In the genomic region with DNA sequence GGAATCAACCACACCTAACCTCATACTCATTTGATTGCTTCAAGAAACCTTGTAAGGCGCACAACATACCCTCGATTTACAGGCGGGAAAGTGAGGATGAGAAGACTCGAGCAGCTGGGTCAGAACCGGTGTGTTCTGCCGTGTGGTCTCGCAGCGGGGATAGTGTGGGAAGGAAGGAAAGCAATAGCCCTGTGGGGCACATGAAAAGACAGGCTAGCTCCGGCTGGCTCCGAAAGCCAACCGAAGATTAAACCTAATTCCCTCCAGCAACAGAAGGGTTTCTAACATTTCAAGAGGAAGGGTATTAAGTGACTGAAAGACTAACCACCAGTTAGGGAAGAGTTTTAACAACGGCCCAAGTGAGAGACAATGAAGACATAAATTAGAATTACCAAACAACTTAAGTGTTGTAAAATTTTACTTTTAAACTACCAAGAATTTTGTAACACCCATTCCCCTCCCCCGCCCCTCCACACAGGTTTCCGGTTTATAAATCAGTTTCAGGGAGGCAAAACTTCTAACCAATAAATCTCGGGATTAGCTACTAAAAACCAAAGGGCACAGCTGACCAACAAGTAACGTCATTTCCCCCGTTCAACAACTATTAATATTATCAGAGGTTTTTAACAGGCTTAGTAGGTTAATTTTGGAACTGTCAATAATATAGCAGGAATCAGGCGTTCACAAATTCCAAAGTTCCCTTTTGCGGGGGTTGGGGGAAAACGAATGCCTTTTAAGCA, we compare ENCODE assay signal across 8 mouse cellular contexts. TPM values are rescaled to one million over a fixed set of nuclear protein-coding genes. Genes with fewer than 3 reads are reported as not detected.
DNase-seq lines count a peak whose midpoint lies in the region; ATAC-seq and TF ChIP-seq lines count a peak whose summit lies in the region.

No protein-coding gene starts in this region.

- no peaks in the 10 kb centered on the region for H3K9me3 ChIP-seq in embryonic facial prominence, embryonic 10.5 days
- no peaks in the 10 kb centered on the region for H3K9me3 ChIP-seq in midbrain, embryonic 13.5 days

- peak overlapping the region; percentile 88 for H3K4me2 ChIP-seq in midbrain, embryonic 13.5 days (replicated peaks)

- peaks cover 29% of the 10 kb centered on the region for H3K4me1 ChIP-seq in liver, adult 2 months (ENCODE audit: control insufficient read depth, insufficient read depth, low read length)
- H3K4me1 ChIP-seq in embryonic facial prominence, embryonic 10.5 days = peaks cover 26% of the 10 kb centered on the region
- peaks cover 34% of the 10 kb centered on the region for H3K4me1 ChIP-seq in midbrain, embryonic 13.5 days (replicated peaks)

- no peak for TF ChIP-seq POLR2A in liver, adult 2 months (IDR thresholded peaks at IDR 0.05; ENCODE audit: extremely low read depth, insufficient read depth, low read length)

- WGBS in liver, adult 2 months = 8% methylated on average over 20 of the region's 20 CpGs
- WGBS in embryonic facial prominence, embryonic 10.5 days = 16% methylated on average over 20 of the region's 20 CpGs
- WGBS in midbrain, embryonic 13.5 days = 13% methylated on average over 20 of the region's 20 CpGs

- ATAC-seq in midbrain, embryonic 13.5 days = no peak

- peak overlapping the region; percentile 98 for H3K27ac ChIP-seq in liver, adult 2 months (replicated peaks; ENCODE audit: insufficient read depth, low read depth, low read length)
- H3K27ac ChIP-seq in embryonic facial prominence, embryonic 10.5 days (replicated peaks) = peak overlapping the region; percentile 99
- H3K27ac ChIP-seq in midbrain, embryonic 13.5 days = peak overlapping the region; percentile 99; the same call in 1 of the 2 replicates

- peaks cover 44% of the 10 kb centered on the region for H3K79me2 ChIP-seq in liver, adult 2 months (ENCODE audit: control insufficient read depth, insufficient read depth, low read length)

- peak overlapping the region; percentile 99 for H3K9ac ChIP-seq in liver, adult 2 months (ENCODE audit: low read depth, low read length)
- peak overlapping the region; percentile 99 for H3K9ac ChIP-seq in midbrain, embryonic 13.5 days (replicated peaks)

- TF ChIP-seq CTCF in liver, adult 2 months (IDR thresholded peaks at IDR 0.05; ENCODE audit: low read depth, low read length) = no peak

- DNase-seq in liver, adult 2 months (ENCODE audit: extremely low read depth, low read depth, low spot score) = peak; percentile 97
- DNase-seq in liver = no peak
- no peak for DNase-seq in embryonic facial prominence, embryonic 10.5 days (ENCODE audit: low spot score)
- peak; percentile 67 for DNase-seq in induced T-regulatory cell, adult 2 months (ENCODE audit: low read depth)
- no peak for DNase-seq in gastrocnemius, postnatal 14 days
- DNase-seq in gastrocnemius, postnatal 25 days = no peak
- DNase-seq in frontal cortex, adult 2 months (ENCODE audit: extremely low spot score in 1 of 2, low spot score in 1 of 2) = no peak

- H3K36me3 ChIP-seq in liver, adult 2 months (ENCODE audit: control insufficient read depth, insufficient read depth, low read length) = peaks cover 10% of the 10 kb centered on the region
- peaks cover 67% of the 10 kb centered on the region for H3K36me3 ChIP-seq in embryonic facial prominence, embryonic 10.5 days (replicated peaks)
- peaks cover 26% of the 10 kb centered on the region for H3K36me3 ChIP-seq in midbrain, embryonic 13.5 days

- H3K4me3 ChIP-seq in liver, adult 2 months (ENCODE audit: insufficient read depth, low read depth, low read length) = peak overlapping the region; percentile 98
- H3K4me3 ChIP-seq in embryonic facial prominence, embryonic 10.5 days = peak overlapping the region; percentile 89
- peak overlapping the region; percentile 99 for H3K4me3 ChIP-seq in midbrain, embryonic 13.5 days (replicated peaks)

- no peaks in the 10 kb centered on the region for H3K27me3 ChIP-seq in liver, adult 2 months (ENCODE audit: control insufficient read depth, insufficient read depth, low read length)
- no peaks in the 10 kb centered on the region for H3K27me3 ChIP-seq in embryonic facial prominence, embryonic 10.5 days (replicated peaks; ENCODE audit: low read depth, poor library complexity, severe bottlenecking)
- H3K27me3 ChIP-seq in midbrain, embryonic 13.5 days = no peaks in the 10 kb centered on the region

- intact Hi-C loops in gastrocnemius, postnatal 14 days (cut with DNase I; ENCODE audit: low total_unique reads) = loop anchor here (10.0 kb wide), 1 partner anchor 74 kb away; no protein-coding TSS in a partner anchor

RNA-seq across cellular contexts. Expression of a gene that starts 1.5 kb away (rescaled TPM):
- 3.1 and 4.0 TPM in 2 replicates for total RNA-seq in liver, adult 2 months (2014; rRNA removed)
- polyA plus RNA-seq in liver, adult 2 months (2012; rRNA removed) = 7.2 and 8.3 TPM in 2 replicates
- polyA plus RNA-seq in embryonic facial prominence, embryonic 10.5 days (2016; fragmentation: Nextera tagmentation; extraction: Ambion mirVana) = 6.7 and 7.2 TPM in 2 replicates
- 4.6 and 4.7 TPM in 2 replicates for polyA plus RNA-seq in midbrain, embryonic 13.5 days (2015; fragmentation: Nextera tagmentation; extraction: Ambion mirVana)
- 1 to 10 TPM; 9.0 to 9.1 TPM for total RNA-seq in gastrocnemius, postnatal 14 days (2021)
- 1 to 10 TPM; 5.1 to 5.8 TPM for total RNA-seq in gastrocnemius, postnatal 25 days (2021)
- 7.0 and 7.4 TPM in 2 replicates for polyA plus RNA-seq in frontal cortex, adult 2 months (2012; rRNA removed)

RNA-seq across cellular contexts. Expression of a gene that starts 34.8 kb away (rescaled TPM):
- 315 and 350 TPM in 2 replicates for total RNA-seq in liver, adult 2 months (2014; rRNA removed)
- polyA plus RNA-seq in liver, adult 2 months (2012; rRNA removed) = 58.2 and 73.8 TPM in 2 replicates
- 318 and 328 TPM in 2 replicates for polyA plus RNA-seq in embryonic facial prominence, embryonic 10.5 days (2016; fragmentation: Nextera tagmentation; extraction: Ambion mirVana)
- 262 TPM in 2 replicates for polyA plus RNA-seq in midbrain, embryonic 13.5 days (2015; fragmentation: Nextera tagmentation; extraction: Ambion mirVana)
- 100 to 1,000 TPM; 104 to 133 TPM for total RNA-seq in gastrocnemius, postnatal 14 days (2021)
- 100 to 1,000 TPM in 1 of 2 experiments, 10 to 100 TPM in 1; 98.6 to 108 TPM for total RNA-seq in gastrocnemius, postnatal 25 days (2021)
- 287 and 369 TPM in 2 replicates for polyA plus RNA-seq in frontal cortex, adult 2 months (2012; rRNA removed)

RNA-seq across cellular contexts. Expression of a gene that starts 52.2 kb away (rescaled TPM):
- total RNA-seq in liver, adult 2 months (2014; rRNA removed) = 0.27 and 0.28 TPM in 2 replicates
- 2.1 and 3.2 TPM in 2 replicates for polyA plus RNA-seq in liver, adult 2 months (2012; rRNA removed)
- 0.75 and 1.4 TPM in 2 replicates for polyA plus RNA-seq in embryonic facial prominence, embryonic 10.5 days (2016; fragmentation: Nextera tagmentation; extraction: Ambion mirVana)
- 0.89 and 1.2 TPM in 2 replicates for polyA plus RNA-seq in midbrain, embryonic 13.5 days (2015; fragmentation: Nextera tagmentation; extraction: Ambion mirVana)
- 1 to 10 TPM; 1.9 to 2.0 TPM for total RNA-seq in gastrocnemius, postnatal 14 days (2021)
- total RNA-seq in gastrocnemius, postnatal 25 days (2021) = 1 to 10 TPM; 2.9 to 3.7 TPM
- 25.2 and 27.1 TPM in 2 replicates for polyA plus RNA-seq in frontal cortex, adult 2 months (2012; rRNA removed)

Comparison
In these comparisons a context has a peak if more than half of its experiments do, and no peak if none do; other contexts are left out.
1. DNase-seq: peak in liver, adult 2 months (single experiment) and induced T-regulatory cell, adult 2 months (single experiment); none in liver (single experiment), embryonic facial prominence, embryonic 10.5 days (single experiment), gastrocnemius, postnatal 14 days (single experiment), gastrocnemius, postnatal 25 days (single experiment) and frontal cortex, adult 2 months (0 of 2).
2. Peak in every context shown above with its lines, with median percentiles within 50 percentile points of each other: H3K27ac ChIP-seq and H3K4me3 ChIP-seq.